Mouse (Mus musculus) kidney, adult 2 months (tissue): ENCODE data around the gene Selenoi.

Experiments used
- CTCF ChIP-seq: fragments of 200-500 bp; conservative IDR thresholded peaks from 2 replicates; pipeline ENCODE4 v1.5.1; 2011; ENCODE audit warnings: low read depth, mild to moderate bottlenecking, control low read depth, low read length, moderate library complexity, mixed read lengths; ENCODE audit not compliant: insufficient read depth, insufficient read length
- POLR2A ChIP-seq: fragments of 200-500 bp; IDR thresholded peaks from one replicate; pipeline ENCODE4 v1.6.1; 2011; ENCODE audit warnings: low read depth, low read length, control low read depth

DNA sequence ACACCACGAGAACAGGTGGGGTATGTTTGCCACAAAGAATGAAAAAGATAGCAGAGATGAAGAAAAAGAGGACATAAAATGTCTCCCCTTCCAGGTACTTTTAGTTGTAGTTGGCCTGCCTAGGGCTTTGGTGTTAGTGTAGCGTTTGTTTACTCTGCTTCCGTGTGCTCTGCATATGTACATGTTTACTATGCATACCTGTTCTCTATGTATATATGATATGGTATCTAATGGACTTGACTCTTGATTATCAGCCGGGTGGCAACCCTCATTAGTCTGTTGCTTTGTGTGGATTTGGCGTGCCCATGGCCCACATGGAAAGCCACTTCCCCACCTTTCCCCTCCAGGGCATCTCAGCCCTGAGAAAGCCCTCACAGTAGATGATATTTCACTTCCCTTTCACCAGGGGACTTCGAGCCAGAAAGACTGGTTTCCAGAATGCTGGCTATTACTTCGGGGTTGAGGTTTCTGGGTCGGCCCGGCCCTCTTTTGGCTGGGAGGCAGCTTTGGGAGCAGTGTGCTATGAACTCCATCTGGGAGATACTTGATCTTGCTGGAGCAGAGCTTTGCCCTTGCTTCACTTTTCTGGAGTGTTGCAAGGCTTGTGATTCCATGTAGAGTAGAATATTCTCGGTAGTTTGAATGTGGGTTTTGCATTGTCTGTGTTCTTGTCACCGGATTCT, 39.4 kb downstream of the Selenoi start:
- TF ChIP-seq CTCF (no peak), POLR2A (no peak)
